Mouse (Mus musculus): Measurements from ENCODE around the gene Uhrf1bp1l. TPM values are rescaled to one million over a fixed set of nuclear protein-coding genes. Genes with fewer than 3 reads are reported as not detected.

Uhrf1bp1l gene
- polyA plus RNA-seq, 1 experiment from 2014 or later = 34.6 TPM

DNA sequence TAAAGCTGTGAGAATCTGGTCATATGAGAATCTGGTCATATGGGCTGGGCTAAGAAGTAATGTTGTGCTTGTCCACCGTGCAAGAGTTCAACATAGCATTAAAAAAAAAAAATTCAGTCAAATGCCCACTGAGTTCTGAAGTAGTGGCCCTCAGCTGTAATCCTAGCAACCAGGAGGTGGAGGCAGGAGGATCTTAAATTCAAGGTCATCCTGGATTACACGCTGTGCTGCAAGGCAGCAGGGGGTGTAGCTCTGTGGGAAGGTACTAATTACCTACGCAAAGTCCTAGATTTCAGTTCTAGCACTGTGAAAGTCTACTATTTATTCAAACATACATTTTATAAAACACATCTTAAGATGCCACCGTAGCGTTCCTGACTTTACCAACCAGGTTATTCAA lies 13.4 kb upstream of the Uhrf1bp1l start:
- no peak for ATAC-seq
- no peaks in the 10 kb centered on the region for H3K9me3 ChIP-seq (ENCODE audit: low read length)
- peak overlapping the region; percentile 60 for H3K4me2 ChIP-seq (replicated peaks; ENCODE audit: low read depth, low read length)
- H3K4me1 ChIP-seq (ENCODE audit: insufficient read depth, low read depth, low read length) = peaks cover 4% of the 10 kb centered on the region; the same call in 1 of the 2 replicates
- H3K27me3 ChIP-seq (replicated peaks; ENCODE audit: insufficient read depth, low read length) = no peaks in the 10 kb centered on the region
- no peak overlapping the region for H3K9ac ChIP-seq (replicated peaks; ENCODE audit: low read depth)
- 9% methylated on average over 5 of the region's 5 CpGs for whole genome bisulfite sequencing
- no peak for DNase-seq (ENCODE audit: low spot score)
- no peak for TF ChIP-seq CTCF (IDR thresholded peaks at IDR 0.05)
- no peak for TF ChIP-seq EP300 (IDR thresholded peaks at IDR 0.05)
- 0 out of 2 replicates have a peak, but pooled peaks cover under 1% of the 10 kb centered on the region for H3K36me3 ChIP-seq (ENCODE audit: insufficient read depth, low read length)
- H3K27ac ChIP-seq (ENCODE audit: low read length) = no peak overlapping the region
- H3K4me3 ChIP-seq (ENCODE audit: low read depth, low read length) = peak overlapping the region; percentile 58

DNA sequence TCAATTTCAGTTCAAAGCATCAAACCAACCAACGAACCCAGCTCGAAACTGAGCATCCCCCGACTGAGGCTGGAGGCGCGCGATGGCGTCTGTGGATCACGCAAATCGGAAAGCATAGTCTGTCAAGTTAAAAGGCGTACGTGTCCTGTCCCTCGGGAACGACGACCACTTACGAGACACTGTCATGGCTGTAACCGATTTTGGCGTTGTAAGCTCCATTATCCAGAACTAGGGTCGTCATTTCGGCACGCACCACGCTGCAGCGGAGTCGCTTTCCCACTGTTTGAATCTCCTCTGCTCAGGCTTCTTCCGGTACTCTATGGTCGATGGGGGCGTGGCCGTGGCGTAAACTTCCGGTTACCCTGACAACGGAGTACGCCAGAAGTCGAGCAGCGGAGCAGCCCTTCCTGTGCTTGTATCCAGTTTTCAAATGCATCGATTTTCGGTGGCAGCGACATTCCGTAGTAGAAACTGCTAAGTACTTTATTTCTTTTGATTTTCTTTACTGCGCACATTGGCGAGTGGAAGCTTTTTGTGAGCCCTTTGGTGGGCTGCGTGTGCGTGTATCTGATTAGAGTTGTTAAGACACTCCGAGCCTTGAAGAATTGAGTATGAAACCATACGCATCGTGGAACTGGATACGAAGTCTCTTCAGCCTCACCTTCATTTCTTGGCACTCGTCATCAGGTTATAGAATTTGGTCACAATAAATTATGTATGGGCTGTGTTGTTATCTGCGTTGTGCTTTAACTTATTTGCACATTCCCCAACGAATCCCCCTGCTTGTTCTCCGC lies 12.6 kb upstream of the Uhrf1bp1l start, which contains the start of gene Actr6:
Actr6 (minus strand) TSS at position 295 of the 794 bp plus-strand sequence.
- ATAC-seq (peak; percentile 100), DNase-seq (ENCODE audit: low spot score) (peak; percentile 99)
- Histone ChIP-seq H3K9me3 (ENCODE audit: low read length) (no peaks in the 10 kb centered on the region), H3K4me2 (replicated peaks; ENCODE audit: low read depth, low read length) (peak within 1 kb of the TSS; percentile 60), H3K36me3 (ENCODE audit: insufficient read depth, low read length) (no peaks in the 10 kb centered on the region), H3K9ac (replicated peaks; ENCODE audit: low read depth) (peak within 1 kb of the TSS; percentile 41), H3K4me1 (ENCODE audit: insufficient read depth, low read depth, low read length) (peaks cover 4% of the 10 kb centered on the region; the same call in 1 of the 2 replicates), H3K27me3 (replicated peaks; ENCODE audit: insufficient read depth, low read length) (no peaks in the 10 kb centered on the region), H3K27ac (ENCODE audit: low read length) (no peak within 1 kb of the TSS), H3K4me3 (ENCODE audit: low read depth, low read length) (peak within 1 kb of the TSS; percentile 58)
- TF ChIP-seq EP300 (IDR thresholded peaks at IDR 0.05) = 0 out of 2 replicates have a peak, but pooled peaks have one; percentile 17
- TF ChIP-seq CTCF (IDR thresholded peaks at IDR 0.05) = no peak
- WGBS = under 1% methylated on average over 49 of the region's 49 CpGs

DNA sequence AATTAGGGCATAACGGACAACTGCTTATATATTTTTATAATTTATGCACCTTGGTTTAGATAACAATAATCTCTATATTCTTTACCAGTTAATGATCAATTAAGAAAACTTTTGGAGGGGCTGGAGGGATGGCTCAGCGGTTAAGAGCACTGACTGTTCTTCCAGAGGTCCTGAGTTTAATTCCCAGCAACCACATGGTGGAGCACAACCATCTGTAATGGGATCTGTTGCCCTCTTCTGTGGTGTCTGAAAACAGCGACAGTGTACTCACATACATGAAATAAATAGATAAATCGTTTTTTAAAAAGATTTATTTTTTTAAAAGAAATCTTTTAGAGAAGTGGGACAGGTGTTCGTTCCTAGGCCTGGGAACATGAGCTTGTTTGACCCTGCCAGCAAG lies 7.7 kb upstream of the Uhrf1bp1l start:
- no peaks in the 10 kb centered on the region for H3K4me1 ChIP-seq (ENCODE audit: insufficient read depth, low read depth, low read length)
- H3K9me3 ChIP-seq (ENCODE audit: low read length) = no peaks in the 10 kb centered on the region
- no peaks in the 10 kb centered on the region for H3K36me3 ChIP-seq (ENCODE audit: insufficient read depth, low read length)
- no peaks in the 10 kb centered on the region for H3K27me3 ChIP-seq (replicated peaks; ENCODE audit: insufficient read depth, low read length)
- no peak overlapping the region for H3K4me3 ChIP-seq (ENCODE audit: low read depth, low read length)
- H3K4me2 ChIP-seq (replicated peaks; ENCODE audit: low read depth, low read length) = no peak overlapping the region
- DNase-seq (ENCODE audit: low spot score) (no peak), ATAC-seq (no peak)
- H3K27ac ChIP-seq (ENCODE audit: low read length) = no peak overlapping the region
- 30% methylated on average over 5 of the region's 5 CpGs for WGBS
- TF ChIP-seq CTCF (IDR thresholded peaks at IDR 0.05) (peak; percentile 37), EP300 (IDR thresholded peaks at IDR 0.05) (no peak)
- no peak overlapping the region for H3K9ac ChIP-seq (replicated peaks; ENCODE audit: low read depth)

DNA sequence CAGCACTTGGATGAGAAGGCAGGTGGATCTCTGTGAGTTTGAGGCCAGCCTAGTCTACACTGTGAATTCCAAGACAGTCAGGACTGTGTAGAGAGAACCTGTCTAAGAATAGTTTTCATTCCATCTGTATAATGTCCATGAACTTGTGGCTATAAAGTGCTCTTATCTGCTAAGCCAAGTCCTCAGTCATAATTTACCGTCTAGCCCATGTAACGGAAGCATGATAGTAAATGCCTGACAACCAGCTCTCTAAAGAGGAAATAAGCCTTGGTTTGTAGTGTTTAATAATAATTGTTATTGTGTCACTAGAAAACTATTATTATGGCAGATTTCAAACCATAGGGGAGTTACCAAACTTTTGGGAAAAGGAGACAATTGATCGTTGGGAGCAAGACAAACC lies 6.9 kb upstream of the Uhrf1bp1l start:
- ATAC-seq (no peak), DNase-seq (ENCODE audit: low spot score) (no peak)
- H3K4me3 ChIP-seq (ENCODE audit: low read depth, low read length) = no peak overlapping the region
- 61% methylated on average over 3 of the region's 3 CpGs for WGBS
- no peaks in the 10 kb centered on the region for H3K4me1 ChIP-seq (ENCODE audit: insufficient read depth, low read depth, low read length)
- H3K9ac ChIP-seq (replicated peaks; ENCODE audit: low read depth) = no peak overlapping the region
- no peaks in the 10 kb centered on the region for H3K36me3 ChIP-seq (ENCODE audit: insufficient read depth, low read length)
- no peak overlapping the region for H3K4me2 ChIP-seq (replicated peaks; ENCODE audit: low read depth, low read length)
- H3K9me3 ChIP-seq (ENCODE audit: low read length) = no peaks in the 10 kb centered on the region
- no peak overlapping the region for H3K27ac ChIP-seq (ENCODE audit: low read length)
- H3K27me3 ChIP-seq (replicated peaks; ENCODE audit: insufficient read depth, low read length) = no peaks in the 10 kb centered on the region
- TF ChIP-seq EP300 (IDR thresholded peaks at IDR 0.05) (no peak), CTCF (IDR thresholded peaks at IDR 0.05) (no peak)

DNA sequence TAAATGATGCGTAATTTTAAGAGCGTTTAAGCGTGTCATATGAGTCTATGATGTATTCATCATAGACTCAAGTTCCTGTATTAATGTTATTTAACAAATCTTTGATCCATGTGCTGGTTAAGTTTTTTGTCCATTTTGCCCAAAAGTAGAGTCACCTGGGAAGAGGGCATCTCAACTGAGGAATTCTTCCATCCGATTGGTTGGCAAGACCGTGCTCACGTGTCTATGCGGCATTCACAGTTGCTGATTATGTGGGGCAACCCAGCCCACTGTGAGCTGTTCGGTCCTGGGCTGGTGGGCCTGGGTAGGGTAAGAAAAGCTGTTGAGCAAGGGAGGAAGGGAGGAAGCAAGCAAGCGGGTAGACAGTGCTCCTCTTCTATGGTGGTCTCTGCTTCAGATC lies 6.4 kb upstream of the Uhrf1bp1l start:
- Histone ChIP-seq H3K4me3 (ENCODE audit: low read depth, low read length) (no peak overlapping the region), H3K4me2 (replicated peaks; ENCODE audit: low read depth, low read length) (no peak overlapping the region), H3K36me3 (ENCODE audit: insufficient read depth, low read length) (no peaks in the 10 kb centered on the region), H3K9me3 (ENCODE audit: low read length) (no peaks in the 10 kb centered on the region), H3K27ac (ENCODE audit: low read length) (no peak overlapping the region), H3K9ac (replicated peaks; ENCODE audit: low read depth) (no peak overlapping the region), H3K27me3 (replicated peaks; ENCODE audit: insufficient read depth, low read length) (no peaks in the 10 kb centered on the region), H3K4me1 (ENCODE audit: insufficient read depth, low read depth, low read length) (no peaks in the 10 kb centered on the region)
- WGBS = 90% methylated on average over 9 of the region's 9 CpGs
- TF ChIP-seq CTCF (IDR thresholded peaks at IDR 0.05) = no peak
- no peak for TF ChIP-seq EP300 (IDR thresholded peaks at IDR 0.05)
- ATAC-seq (no peak), DNase-seq (ENCODE audit: low spot score) (no peak)

DNA sequence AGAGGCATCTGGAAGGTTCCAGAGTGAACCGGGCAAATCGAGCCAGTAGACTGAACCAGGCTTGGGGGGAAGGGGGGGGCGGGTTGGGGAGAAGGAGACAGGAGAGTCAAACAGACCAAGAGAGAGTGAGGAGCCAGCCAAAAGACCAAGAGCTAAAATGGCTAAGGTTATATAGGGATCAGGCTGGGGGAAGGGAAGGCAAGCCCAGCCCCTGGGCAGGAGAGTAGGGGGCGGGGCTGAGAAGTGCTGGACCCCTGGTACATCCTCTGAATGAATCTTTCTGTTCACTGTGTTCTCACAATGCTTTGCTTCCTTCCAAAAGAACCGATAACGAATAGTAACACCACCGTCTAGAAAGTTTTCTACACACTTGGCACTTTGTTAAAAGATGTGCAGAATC lies 5.1 kb upstream of the Uhrf1bp1l start:
- TF ChIP-seq CTCF (IDR thresholded peaks at IDR 0.05) (no peak), EP300 (IDR thresholded peaks at IDR 0.05) (no peak)
- no peak overlapping the region for H3K9ac ChIP-seq (replicated peaks; ENCODE audit: low read depth)
- H3K4me1 ChIP-seq (ENCODE audit: insufficient read depth, low read depth, low read length) = no peaks in the 10 kb centered on the region; the same call in 1 of the 2 replicates
- no peaks in the 10 kb centered on the region for H3K27me3 ChIP-seq (replicated peaks; ENCODE audit: insufficient read depth, low read length)
- H3K36me3 ChIP-seq (ENCODE audit: insufficient read depth, low read length) = no peaks in the 10 kb centered on the region
- DNase-seq (ENCODE audit: low spot score) (no peak), ATAC-seq (no peak)
- H3K9me3 ChIP-seq (ENCODE audit: low read length) = no peaks in the 10 kb centered on the region
- no peak overlapping the region for H3K27ac ChIP-seq (ENCODE audit: low read length)
- WGBS = 52% methylated on average over 6 of the region's 7 CpGs
- H3K4me3 ChIP-seq (ENCODE audit: low read depth, low read length) = no peak overlapping the region
- no peak overlapping the region for H3K4me2 ChIP-seq (replicated peaks; ENCODE audit: low read depth, low read length)
